Mouse (Mus musculus): Measurements from ENCODE around the gene Ttc21b. TPM values are rescaled to one million over a fixed set of nuclear protein-coding genes. Genes with fewer than 3 reads are reported as not detected.

Gene Ttc21b
- total RNA-seq, 2 experiments from 2014 or later: 9.0 to 9.1 TPM

DNA sequence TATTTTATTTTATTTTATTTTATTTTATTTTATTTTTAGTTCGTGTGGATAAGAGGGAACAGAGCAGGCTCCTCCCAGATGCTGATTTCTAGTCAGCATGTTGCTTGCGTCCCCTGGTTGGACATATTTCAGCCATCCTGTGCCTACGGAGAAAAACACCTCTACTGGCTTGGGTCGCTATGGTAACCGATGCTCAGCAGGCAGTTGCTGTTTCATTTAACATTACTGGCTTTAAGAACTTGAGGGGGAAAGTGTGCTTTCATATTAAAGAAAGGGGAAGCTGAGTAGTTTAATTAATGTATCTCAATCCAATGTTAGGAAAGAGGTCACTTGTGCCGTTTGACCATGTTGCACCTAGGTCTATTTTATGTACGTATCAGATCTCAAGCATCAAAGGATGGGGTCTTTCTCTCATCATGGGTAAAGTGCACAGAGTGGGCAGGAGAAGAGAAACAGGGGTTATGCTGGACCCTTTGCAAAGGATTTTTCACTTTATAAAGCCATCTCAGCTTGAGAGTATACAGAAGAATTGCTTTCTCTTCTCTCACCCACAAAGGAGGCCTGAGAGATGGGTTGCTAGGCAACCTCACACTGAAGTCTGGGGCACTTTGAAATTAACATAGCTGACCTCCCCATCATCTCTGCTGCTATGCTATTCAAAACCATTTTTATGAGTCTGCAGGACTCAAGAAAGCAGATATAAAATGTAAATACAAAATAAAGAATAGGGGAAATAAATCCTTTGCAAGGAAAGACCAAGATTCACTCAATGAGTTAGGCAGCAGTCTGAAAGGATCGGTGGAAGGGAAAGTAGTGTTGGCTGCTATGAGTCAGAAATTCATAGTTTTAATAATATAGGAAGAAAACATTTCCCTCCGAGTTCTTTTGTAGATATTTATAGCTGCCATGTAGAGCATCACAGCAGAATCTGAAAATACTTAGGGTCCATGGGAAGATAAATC lies 78.2 kb downstream of the Ttc21b start:
- DNase-seq (ENCODE audit: low spot score in 2 of 2): peak; percentile 58 to 62
- intact Hi-C loops (cut with DNase I): no loop called here

DNA sequence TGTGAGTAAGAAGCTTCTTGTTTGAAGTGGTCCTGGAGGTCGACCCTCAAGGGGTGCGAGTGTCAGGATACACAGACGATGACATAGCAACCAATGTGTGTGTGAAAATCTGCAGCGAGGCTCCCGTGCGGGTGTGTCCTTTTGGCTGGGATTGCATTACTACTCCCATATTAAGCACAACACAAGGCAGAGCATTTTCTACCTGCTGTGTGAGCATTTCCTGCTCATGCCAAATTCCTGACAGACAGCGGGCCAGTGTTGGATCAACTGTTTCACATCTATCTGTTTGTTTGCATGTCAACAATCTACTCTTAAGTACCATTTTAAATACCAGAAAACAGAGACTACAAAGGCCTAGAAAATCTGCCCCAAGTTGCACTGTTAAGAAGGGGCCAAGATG lies 79.4 kb downstream of the Ttc21b start:
- intact Hi-C loops (cut with DNase I): no loop called here
- no peak for DNase-seq (ENCODE audit: low spot score in 2 of 2)

DNA sequence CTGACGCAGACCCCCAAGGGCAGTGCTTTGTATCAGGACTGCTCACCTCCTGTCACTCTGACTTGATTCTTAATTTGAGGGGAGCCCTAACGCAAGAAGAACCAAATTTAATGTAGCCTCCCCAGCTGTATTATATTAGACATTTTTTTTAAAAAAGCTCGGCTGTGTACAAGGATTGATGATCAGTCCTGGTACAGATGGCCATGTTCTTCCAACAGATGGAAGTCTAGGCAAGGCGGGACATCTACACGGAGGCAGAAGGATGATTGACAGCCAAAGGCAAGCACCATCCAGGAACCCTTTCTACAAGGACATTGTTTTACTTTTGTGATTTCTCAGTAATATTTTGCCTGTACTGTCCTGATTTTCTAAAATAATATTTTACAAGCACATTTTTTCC lies 83.3 kb downstream of the Ttc21b start:
- intact Hi-C loops (cut with DNase I): no loop called here
- peak in 1 of 2 experiments; percentile 35 for DNase-seq (ENCODE audit: low spot score in 2 of 2)

DNA sequence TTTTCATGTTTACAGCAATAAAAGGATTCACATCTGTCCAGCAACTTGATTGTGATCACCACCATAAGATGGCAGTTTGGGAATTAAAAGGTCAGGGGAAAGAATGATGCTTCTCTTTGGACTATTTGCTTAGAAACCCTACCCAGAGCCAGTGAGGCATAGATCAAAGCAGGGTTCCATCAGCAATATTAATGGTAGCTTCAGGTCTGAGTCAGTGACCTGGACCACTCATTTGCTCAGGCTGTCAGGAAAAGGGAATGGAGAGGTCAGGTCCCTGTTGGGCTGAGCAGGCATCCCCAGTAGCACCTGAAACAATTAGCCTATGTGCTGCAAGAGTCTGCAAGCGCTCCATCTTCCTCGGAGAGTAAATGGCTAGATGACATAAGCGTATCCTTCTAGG lies 84.8 kb downstream of the Ttc21b start:
- no peak for DNase-seq (ENCODE audit: low spot score in 2 of 2)
- intact Hi-C loops (cut with DNase I): no loop called here

DNA sequence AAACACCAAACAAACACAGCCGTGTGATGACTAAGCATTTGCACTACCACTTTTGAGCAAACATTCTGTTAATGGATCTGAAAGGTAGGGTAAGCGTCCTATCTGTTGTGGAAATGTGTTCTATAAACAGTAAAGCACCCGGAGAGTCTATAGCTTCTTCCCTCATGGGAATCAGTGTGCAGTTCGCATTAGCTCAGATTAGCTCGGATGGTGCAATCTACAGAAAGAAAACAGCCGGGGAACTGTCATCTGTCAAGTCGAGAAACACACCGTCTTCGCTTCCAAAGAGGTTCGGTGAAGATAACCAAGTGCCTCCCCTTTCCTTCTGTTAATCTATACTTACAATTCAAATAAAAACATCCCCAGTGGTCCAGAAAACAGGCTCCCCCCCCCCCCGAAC lies 85.7 kb downstream of the Ttc21b start:
- DNase-seq (ENCODE audit: low spot score in 2 of 2): no peak
- intact Hi-C loops (cut with DNase I): no loop called here

DNA sequence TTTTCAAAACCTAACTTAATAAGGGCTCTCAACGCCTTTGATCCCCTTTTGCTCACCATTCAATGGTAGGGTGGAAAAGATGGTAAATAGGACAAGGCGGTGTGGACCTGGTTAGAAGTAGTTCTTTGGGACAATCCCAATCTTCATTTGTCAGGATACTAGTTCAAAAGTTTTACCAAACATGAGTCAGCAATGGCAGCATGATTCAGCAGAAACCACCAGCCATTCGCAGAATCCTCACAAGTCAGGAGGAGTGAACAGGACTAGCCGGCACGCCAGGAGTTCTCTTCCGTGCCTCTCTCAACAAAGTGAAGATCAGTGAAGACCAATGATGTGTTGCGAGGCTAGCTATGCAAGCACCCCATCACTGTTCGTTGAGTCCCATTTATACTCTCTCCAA lies 91.4 kb downstream of the Ttc21b start:
- no peak for DNase-seq (ENCODE audit: low spot score in 2 of 2)
- intact Hi-C loops (cut with DNase I): no loop called here

DNA sequence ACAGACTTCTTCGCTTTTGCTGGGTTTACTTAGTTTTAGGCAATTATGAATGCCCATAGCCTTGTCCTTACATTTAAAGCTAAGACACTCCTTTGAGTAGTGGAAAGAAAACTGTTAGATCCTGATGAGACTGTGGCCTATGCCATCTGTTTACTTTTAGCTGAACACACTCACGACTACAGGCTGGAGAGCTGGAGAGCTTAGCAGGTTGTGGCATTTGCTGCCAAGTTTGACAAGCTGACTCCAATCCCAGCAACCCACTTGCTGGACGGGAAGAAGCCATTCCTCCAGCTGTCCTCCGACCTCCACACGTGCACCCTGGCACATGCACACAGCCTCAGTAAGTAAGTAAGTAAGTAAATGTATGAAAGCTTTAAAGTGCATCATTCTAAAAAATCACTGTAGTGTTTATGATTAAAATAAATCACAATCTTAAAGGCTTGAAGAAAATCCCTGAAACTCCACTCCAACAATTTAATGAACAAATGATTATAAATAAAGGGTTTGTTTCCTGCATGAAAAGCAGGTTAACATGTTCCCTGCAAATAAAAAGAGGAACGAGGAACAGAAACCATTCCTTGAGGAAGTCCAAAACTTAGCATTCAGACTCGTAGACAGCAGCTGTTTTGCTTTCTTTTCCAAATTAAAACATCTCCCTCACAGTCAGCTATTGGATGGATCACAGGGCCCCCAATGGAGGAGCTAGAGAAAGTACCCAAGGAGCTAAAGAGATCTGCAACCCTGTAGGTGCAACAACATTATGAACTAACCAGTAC lies 98.1 kb downstream of the Ttc21b start:
- intact Hi-C loops (cut with DNase I): no loop called here
- no peak for DNase-seq (ENCODE audit: low spot score in 2 of 2)

DNA sequence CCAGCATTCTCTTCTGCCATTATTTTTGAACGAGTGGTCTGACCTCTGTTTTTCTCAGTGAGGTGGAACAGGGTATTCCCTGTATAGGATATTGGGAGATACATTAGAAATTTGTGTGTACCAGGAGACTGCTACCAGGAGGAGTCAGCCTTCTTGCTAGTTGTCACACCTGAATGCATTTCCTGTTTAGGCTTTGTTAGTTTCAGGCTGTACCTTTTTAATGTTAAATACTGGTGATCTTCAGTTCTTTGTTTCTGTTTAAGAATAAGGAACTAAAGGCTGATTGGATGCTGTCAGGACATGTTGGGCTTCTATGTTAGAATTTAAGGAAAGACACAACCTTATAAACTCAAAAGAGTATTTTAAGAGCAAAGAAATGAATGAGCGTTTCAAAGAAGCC lies 105.0 kb downstream of the Ttc21b start:
- intact Hi-C loops (cut with DNase I): no loop called here

DNA sequence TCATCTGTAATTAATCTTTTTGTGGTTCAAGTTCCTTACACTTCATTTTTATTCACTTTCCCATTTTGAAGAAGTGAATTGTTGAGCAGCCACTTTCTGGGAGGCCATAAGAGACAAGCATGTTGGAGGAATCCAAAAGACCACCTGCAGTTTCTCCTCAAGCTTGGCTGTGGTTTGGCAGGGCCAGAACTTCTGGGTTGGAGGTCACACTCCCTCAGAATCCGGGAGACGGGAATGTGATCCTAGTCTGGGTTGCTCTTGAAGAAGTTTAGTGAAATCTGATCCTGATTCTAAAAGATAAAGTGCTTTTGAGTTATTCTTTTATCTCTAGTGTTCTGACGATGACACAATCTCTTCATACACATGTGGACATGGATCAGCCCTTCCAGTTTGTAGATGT lies 105.9 kb downstream of the Ttc21b start:
- no peak for DNase-seq (ENCODE audit: low spot score in 2 of 2)
- intact Hi-C loops (cut with DNase I): no loop called here

More for the DNA sequence above, 105.0 kb downstream of the Ttc21b start:
- DNase-seq (ENCODE audit: low spot score in 2 of 2): no peak

DNA sequence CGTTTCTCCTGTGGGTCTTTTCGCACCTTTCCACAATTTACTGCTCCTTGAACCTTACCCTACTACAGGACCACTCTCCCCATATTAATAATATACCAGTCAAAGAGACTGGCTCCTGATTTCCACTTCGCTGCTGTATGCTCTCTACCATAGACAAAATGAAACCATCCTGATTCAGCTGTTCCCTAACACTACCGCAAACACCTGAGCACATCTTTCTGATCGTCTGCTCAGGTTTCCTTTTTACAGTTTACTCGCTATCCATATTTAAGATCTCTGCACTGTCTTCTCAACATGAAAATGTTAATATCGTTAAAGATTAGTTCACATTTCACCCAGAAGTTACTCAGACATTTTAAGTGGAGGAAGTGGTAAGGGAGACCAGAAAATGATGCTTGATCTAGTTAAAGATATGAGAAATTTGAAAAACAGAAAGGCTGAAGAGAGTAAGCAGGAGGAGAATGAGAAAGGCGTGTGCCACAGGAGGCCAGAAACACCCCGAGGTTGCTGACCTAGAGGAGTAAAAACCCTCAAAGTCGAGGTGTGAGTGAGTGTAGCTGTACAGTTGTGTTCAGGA lies 107.7 kb downstream of the Ttc21b start:
- intact Hi-C loops (cut with DNase I): no loop called here
- no peak for DNase-seq (ENCODE audit: low spot score in 2 of 2)

DNA sequence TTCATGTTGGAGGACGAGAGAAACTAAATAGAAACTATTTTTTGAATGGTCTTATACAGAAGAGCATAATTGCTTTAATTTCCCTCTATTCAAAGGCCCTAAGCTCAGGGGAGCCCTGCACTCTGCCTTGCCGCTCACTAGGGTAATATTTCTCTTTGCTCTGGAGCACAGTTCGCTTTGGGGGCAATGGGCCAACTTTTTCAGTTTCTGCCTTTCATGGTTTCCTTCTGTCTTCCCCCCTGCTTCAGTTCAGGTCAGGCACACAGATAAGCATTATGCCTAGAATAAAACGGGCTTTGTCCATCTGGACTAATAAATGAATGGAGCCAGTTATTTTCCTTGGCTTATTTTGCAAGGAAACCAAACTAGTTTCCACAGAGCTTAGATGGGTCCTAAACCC lies 109.9 kb downstream of the Ttc21b start:
- DNase-seq (ENCODE audit: low spot score in 2 of 2): peak in 1 of 2 experiments; percentile 39

DNA sequence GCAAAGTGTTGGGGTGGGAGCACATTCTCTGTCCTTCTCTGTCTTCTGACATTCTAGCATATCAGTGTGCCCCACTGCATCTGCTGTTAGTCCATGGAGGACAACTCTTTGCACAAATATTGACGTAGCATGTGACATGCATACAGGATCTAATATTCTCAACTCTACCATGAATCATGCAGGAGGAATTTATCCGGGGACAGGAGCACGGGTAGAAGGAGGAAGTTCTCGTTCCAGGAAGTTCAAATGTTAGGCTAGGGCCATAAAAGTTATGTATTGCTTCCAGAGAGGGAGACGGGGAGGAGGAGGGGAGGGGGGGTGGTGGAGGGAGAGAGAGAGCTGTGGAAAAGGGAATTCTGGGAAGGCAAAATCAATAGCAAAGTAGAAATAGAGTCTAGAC lies 111.6 kb downstream of the Ttc21b start:
- intact Hi-C loops (cut with DNase I): no loop called here
- no peak for DNase-seq (ENCODE audit: low spot score in 2 of 2)

More for the DNA sequence above, 109.9 kb downstream of the Ttc21b start:
- intact Hi-C loops (cut with DNase I): no loop called here

DNA sequence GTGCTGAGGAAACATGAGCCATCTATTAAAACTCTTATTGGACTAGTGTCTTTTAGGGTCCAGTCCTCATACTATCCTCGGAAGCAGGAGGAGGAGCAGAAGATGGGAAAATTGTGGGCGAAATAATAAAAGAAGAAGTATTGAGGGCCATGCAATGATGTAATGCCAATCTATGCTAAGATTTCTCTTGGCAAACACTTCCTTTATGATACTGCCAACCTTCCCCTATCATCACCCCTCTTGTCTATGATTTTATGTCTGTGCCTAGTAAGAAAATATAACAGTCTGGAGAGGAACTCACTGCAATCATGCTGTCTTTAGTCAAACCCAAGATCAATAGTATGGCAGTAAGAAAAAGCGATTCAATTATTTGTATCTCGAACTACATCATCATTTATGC lies 113.1 kb downstream of the Ttc21b start:
- DNase-seq (ENCODE audit: low spot score in 2 of 2): no peak
- intact Hi-C loops (cut with DNase I): no loop called here

DNA sequence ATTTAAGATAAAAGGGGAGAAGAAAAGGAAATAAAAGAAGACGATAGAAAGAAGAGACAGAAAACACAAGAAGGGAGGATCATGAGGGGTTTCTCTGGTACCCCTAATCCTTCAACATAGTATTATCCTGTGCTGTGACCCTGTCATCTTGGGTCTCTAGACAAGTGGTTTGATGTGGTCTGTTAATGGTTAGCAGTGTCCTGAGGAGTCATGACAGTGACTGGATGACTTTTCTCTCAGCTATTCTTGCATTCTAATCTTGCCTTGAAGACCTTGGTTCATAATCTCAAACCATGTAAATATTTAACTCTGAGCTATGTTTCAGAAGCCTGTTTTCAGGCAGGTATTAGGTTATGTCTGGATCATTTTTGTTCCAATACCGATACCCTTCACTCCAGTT lies 113.7 kb downstream of the Ttc21b start:
- DNase-seq (ENCODE audit: low spot score in 2 of 2): no peak
- intact Hi-C loops (cut with DNase I): no loop called here

DNA sequence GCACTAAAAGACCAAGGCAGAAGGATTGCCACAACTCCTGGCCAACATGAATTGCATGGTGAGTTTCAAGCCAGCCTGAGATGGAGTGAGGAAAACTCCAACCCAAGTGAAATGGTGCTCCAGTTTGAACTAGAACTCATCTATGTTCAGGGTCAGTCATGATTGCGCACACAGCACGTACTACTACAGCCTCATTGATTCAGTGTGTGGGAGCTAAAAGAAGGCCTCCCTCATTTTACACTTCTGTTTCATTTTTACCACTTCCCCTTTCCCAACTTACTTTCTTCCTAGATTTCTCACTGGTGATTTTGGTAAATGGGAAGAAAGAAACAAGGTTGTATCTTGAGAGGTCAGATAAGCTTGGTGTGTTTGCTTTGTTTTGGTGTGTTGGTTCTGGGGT lies 114.1 kb downstream of the Ttc21b start:
- DNase-seq (ENCODE audit: low spot score in 2 of 2): no peak
- intact Hi-C loops (cut with DNase I): no loop called here

DNA sequence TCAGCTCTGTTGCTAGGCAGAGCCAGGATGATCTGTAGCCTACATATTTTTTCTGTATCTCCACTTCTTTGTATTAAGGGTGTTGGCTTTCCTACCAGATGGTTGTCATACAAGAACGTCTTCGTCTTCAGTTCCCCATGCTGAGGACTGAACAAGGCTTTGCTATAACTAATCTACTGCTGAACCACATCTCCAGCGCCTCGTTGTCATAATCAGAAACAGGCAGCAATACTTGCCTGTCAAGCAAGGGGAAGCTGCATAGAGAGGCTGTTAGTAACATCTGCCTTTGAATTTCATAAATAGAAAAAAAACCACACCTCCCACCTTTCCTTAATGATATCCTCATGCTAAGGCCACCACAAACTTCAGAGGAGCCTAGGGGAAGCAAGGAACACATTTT lies 116.2 kb downstream of the Ttc21b start:
- intact Hi-C loops (cut with DNase I): no loop called here
- no peak for DNase-seq (ENCODE audit: low spot score in 2 of 2)

All from left cerebral cortex, postnatal 14 days (tissue).